Mouse (Mus musculus) spleen, postnatal 10 days (tissue): Measurements from ENCODE around the gene Agpat1.

Source experiments
- DNase-seq, 2 experiments: peaks; one replicate each; pipeline ENCODE4 v3.0.0; 2021 to 2022; ENCODE audit warnings: low spot score in 2 of 2

The Agpat1 gene

GRCm38 (mm10) chr17:34606186-34607039 is 2.4 kb downstream of the Agpat1 start:
- peak in 1 of 2 experiments; percentile 51 for DNase-seq

- DNase-seq: no peak
These were observed 3.9 kb downstream of the Agpat1 start for GRCm38 (mm10) chr17:34607997-34608396.

- DNase-seq: no peak
These were observed 7.0 kb downstream of the Agpat1 start for GRCm38 (mm10) chr17:34611050-34611449.

- DNase-seq: no peak
These were observed 9.1 kb downstream of the Agpat1 start for GRCm38 (mm10) chr17:34613054-34613645.

GRCm38 (mm10) chr17:34613830-34614229 is 9.8 kb downstream of the Agpat1 start:
- no peak for DNase-seq

GRCm38 (mm10) chr17:34615871-34616270 is 11.8 kb downstream of the Agpat1 start, which contains the start of gene Egfl8:
Egfl8 (minus strand) TSS chr17:34615971.
- no peak for DNase-seq

- DNase-seq: peak; percentile 75 to 87
These were observed 14.9 kb downstream of the Agpat1 start for GRCm38 (mm10) chr17:34618999-34619398.

- no peak for DNase-seq
These were observed 16.9 kb downstream of the Agpat1 start for GRCm38 (mm10) chr17:34621006-34621405.

- no peak for DNase-seq
These were observed 19.1 kb downstream of the Agpat1 start for GRCm38 (mm10) chr17:34623161-34623560.

- no peak for DNase-seq
These were observed 20.9 kb downstream of the Agpat1 start for GRCm38 (mm10) chr17:34624981-34625380.

GRCm38 (mm10) chr17:34626062-34626772 is 22.2 kb downstream of the Agpat1 start:
- DNase-seq: no peak

- DNase-seq: peak; percentile 35 to 53
These were observed 22.7 kb downstream of the Agpat1 start for GRCm38 (mm10) chr17:34626773-34627092.

GRCm38 (mm10) chr17:34627093-34627942 is 23.3 kb downstream of the Agpat1 start:
- DNase-seq: peak; percentile 53 to 79

GRCm38 (mm10) chr17:34627943-34628643 is 24.0 kb downstream of the Agpat1 start, which contains the start of gene Ppt2:
Ppt2 (minus strand) TSS chr17:34628510.
- DNase-seq: peak; percentile 36 to 55

- DNase-seq: no peak
These were observed 24.5 kb downstream of the Agpat1 start for GRCm38 (mm10) chr17:34628644-34628967.

GRCm38 (mm10) chr17:34629221-34629751 is 25.2 kb downstream of the Agpat1 start, which contains the start of gene Prrt1:
Prrt1 (plus strand) TSS chr17:34629533.
- peak in 1 of 2 experiments; percentile 12 for DNase-seq

- no peak for DNase-seq
These were observed 25.9 kb downstream of the Agpat1 start for GRCm38 (mm10) chr17:34629796-34630603.

GRCm38 (mm10) chr17:34630761-34631301 is 26.8 kb downstream of the Agpat1 start:
- no peak for DNase-seq

GRCm38 (mm10) chr17:34631647-34632046 is 27.6 kb downstream of the Agpat1 start:
- no peak for DNase-seq
